Mouse (Mus musculus): ENCODE results near the gene A630023A22Rik. TPM values are rescaled to one million over a fixed set of nuclear protein-coding genes. Genes with fewer than 3 reads are reported as not detected.

A630023A22Rik gene
- polyA plus RNA-seq, 1 experiment from 2014 or later = not detected

DNA sequence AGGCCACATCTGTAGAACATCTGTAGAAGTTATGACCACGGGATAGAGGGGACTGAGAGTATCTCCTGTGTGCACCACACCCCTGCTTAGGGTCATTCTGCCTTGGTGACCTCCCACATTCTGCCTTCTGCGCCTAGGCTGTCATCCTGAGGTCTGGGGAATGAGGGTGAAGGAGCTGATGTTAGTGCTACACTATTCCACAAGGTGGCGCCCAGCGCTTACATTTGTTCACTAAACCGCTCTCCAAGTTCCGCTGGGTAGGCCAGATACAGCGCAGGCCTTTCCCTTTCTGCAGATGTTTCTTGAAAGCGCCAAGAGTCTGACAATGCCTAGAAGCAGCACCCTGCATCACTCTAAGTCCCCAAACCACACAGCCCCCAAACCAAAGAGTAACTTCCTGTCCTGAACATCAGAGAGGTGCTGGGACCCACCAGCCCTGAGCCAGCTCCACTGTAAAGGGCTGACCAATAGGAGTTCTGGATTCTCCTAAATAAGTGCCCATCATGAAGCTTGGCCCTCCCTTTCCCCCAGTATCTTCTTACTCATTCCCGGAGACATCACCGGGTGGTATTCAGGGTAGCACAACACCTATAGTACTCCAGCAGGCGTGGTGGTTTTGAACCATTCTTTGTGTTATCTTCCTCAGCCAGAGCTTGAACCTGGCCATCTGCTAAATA is 22.1 kb downstream of the A630023A22Rik start:
- WGBS = 13% methylated on average over 11 of the region's 11 CpGs
- Histone ChIP-seq H3K27ac (no peak overlapping the region), H3K9ac (no peak overlapping the region), H3K9me3 (replicated peaks) (no peaks in the 10 kb centered on the region), H3K4me3 (no peak overlapping the region), H3K36me3 (no peaks in the 10 kb centered on the region), H3K27me3 (peaks cover 4% of the 10 kb centered on the region; the same call in 1 of the 2 replicates), H3K4me1 (replicated peaks) (no peaks in the 10 kb centered on the region), H3K4me2 (no peak overlapping the region)
- ATAC-seq (replicated peaks; ENCODE audit: insufficient number of reproducible peaks, insufficient read depth, low FRiP score, low read depth) = peak; percentile 27; the same call in 1 of the 2 replicates

DNA sequence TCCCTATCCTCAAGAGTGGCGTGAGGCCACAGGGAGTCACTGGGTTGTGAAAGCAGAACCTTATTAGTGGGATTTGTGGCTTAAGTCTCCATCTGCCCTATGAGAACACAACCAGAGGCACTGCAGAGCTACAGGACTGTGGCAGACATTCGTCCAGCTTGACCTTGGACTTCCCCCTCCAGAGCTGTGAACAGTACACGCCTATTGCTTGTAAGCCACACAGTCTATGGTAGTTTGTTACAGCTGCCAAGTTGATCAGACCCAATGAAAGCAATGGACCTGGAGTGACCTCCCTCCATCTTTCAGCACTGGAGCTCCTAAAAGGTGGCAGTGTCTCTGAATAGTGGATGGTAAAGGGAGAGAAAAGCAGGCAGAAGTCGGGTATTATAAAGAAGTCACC is 24.3 kb downstream of the A630023A22Rik start:
- ATAC-seq (replicated peaks; ENCODE audit: insufficient number of reproducible peaks, insufficient read depth, low FRiP score, low read depth) = 0 out of 2 replicates have a peak, but pooled peaks have one; percentile 27
- Histone ChIP-seq H3K4me2 (no peak overlapping the region), H3K27me3 (peaks cover 4% of the 10 kb centered on the region; the same call in 1 of the 2 replicates), H3K27ac (no peak overlapping the region), H3K4me1 (replicated peaks) (no peaks in the 10 kb centered on the region), H3K36me3 (no peaks in the 10 kb centered on the region), H3K9ac (no peak overlapping the region), H3K4me3 (no peak overlapping the region), H3K9me3 (replicated peaks) (no peaks in the 10 kb centered on the region)
- WGBS = 59% methylated on average over 4 of the region's 4 CpGs

GRCm38 (mm10) chr14:34077222-34077621 is 25.3 kb downstream of the A630023A22Rik start:
- Histone ChIP-seq H3K4me2 (no peak overlapping the region), H3K4me3 (no peak overlapping the region), H3K27ac (no peak overlapping the region), H3K9ac (no peak overlapping the region), H3K27me3 (peaks cover 4% of the 10 kb centered on the region; the same call in 1 of the 2 replicates), H3K9me3 (replicated peaks) (no peaks in the 10 kb centered on the region), H3K36me3 (no peaks in the 10 kb centered on the region), H3K4me1 (replicated peaks) (no peaks in the 10 kb centered on the region)
- no peak for ATAC-seq (replicated peaks; ENCODE audit: insufficient number of reproducible peaks, insufficient read depth, low FRiP score, low read depth)
- 73% methylated on average over 5 of the region's 5 CpGs for WGBS

- H3K4me3 ChIP-seq = no peak overlapping the region
- H3K4me1 ChIP-seq (replicated peaks) = 0 out of 2 replicates have a peak, but pooled peaks cover 3% of the 10 kb centered on the region
- H3K27me3 ChIP-seq = no peaks in the 10 kb centered on the region
- H3K9me3 ChIP-seq (replicated peaks) = no peaks in the 10 kb centered on the region
- no peak overlapping the region for H3K9ac ChIP-seq
- H3K36me3 ChIP-seq = no peaks in the 10 kb centered on the region
- no peak for ATAC-seq (replicated peaks; ENCODE audit: insufficient number of reproducible peaks, insufficient read depth, low FRiP score, low read depth)
- no peak overlapping the region for H3K4me2 ChIP-seq
- 46% methylated on average over 4 of the region's 4 CpGs for WGBS
- H3K27ac ChIP-seq = no peak overlapping the region
These were observed 27.2 kb downstream of the A630023A22Rik start for GRCm38 (mm10) chr14:34075346-34075745.

GRCm38 (mm10) chr14:34071665-34072064 is 30.9 kb downstream of the A630023A22Rik start:
- H3K9ac ChIP-seq = no peak overlapping the region
- ATAC-seq (replicated peaks; ENCODE audit: insufficient number of reproducible peaks, insufficient read depth, low FRiP score, low read depth) = no peak
- H3K4me3 ChIP-seq = no peak overlapping the region
- no peaks in the 10 kb centered on the region for H3K27me3 ChIP-seq
- no peaks in the 10 kb centered on the region for H3K9me3 ChIP-seq (replicated peaks)
- H3K36me3 ChIP-seq = no peaks in the 10 kb centered on the region
- H3K27ac ChIP-seq = no peak overlapping the region
- 0 out of 2 replicates have a peak, but pooled peaks cover 3% of the 10 kb centered on the region for H3K4me1 ChIP-seq (replicated peaks)
- no peak overlapping the region for H3K4me2 ChIP-seq
- WGBS = 69% methylated on average over 6 of the region's 6 CpGs

- 86% methylated on average over 6 of the region's 6 CpGs for WGBS
- H3K27me3 ChIP-seq = no peaks in the 10 kb centered on the region
- no peak within 1 kb of the TSS for H3K4me2 ChIP-seq
- no peak within 1 kb of the TSS for H3K4me3 ChIP-seq
- no peak for ATAC-seq (replicated peaks; ENCODE audit: insufficient number of reproducible peaks, insufficient read depth, low FRiP score, low read depth)
- no peak within 1 kb of the TSS for H3K9ac ChIP-seq
- no peaks in the 10 kb centered on the region for H3K4me1 ChIP-seq (replicated peaks)
- H3K9me3 ChIP-seq (replicated peaks) = no peaks in the 10 kb centered on the region
- H3K36me3 ChIP-seq = no peaks in the 10 kb centered on the region
- no peak within 1 kb of the TSS for H3K27ac ChIP-seq
These were observed 50.0 kb downstream of the A630023A22Rik start, which contains the start of gene Antxrl for GRCm38 (mm10) chr14:34052516-34052915. Gene Antxrl, plus strand, starts transcription at chr14:34052707.

GRCm38 (mm10) chr14:34050101-34050779 is 52.3 kb downstream of the A630023A22Rik start:
- WGBS = 63% methylated on average over 5 of the region's 5 CpGs
- Histone ChIP-seq H3K27ac (no peak overlapping the region), H3K27me3 (no peaks in the 10 kb centered on the region), H3K4me1 (replicated peaks) (no peaks in the 10 kb centered on the region), H3K4me2 (no peak overlapping the region), H3K9me3 (replicated peaks) (no peaks in the 10 kb centered on the region), H3K4me3 (no peak overlapping the region), H3K36me3 (no peaks in the 10 kb centered on the region), H3K9ac (no peak overlapping the region)
- no peak for ATAC-seq (replicated peaks; ENCODE audit: insufficient number of reproducible peaks, insufficient read depth, low FRiP score, low read depth)

DNA sequence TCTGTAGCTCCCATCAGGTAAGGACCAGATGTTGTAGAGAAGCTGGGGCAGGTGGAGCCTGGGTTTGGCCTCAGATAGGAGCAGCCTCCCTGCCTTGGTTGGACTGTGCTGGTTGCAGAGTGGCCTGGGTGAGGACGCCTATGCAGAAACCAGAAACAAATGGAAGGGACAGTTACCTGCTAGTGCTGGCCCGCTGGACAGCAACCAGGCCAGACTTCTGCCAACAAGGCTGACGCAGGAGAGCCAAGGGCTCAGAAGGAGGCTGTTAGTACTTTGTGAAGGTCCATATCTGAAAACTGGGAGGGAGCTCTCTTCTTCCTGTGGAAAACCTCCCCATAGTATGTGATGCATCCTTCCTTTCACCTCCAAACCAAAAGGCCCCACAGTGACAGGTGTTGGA is 59.2 kb downstream of the A630023A22Rik start:
- H3K27ac ChIP-seq = no peak overlapping the region
- H3K27me3 ChIP-seq = no peaks in the 10 kb centered on the region
- H3K9ac ChIP-seq = no peak overlapping the region
- WGBS = 47% methylated on average over 3 of the region's 3 CpGs
- no peak overlapping the region for H3K4me2 ChIP-seq
- H3K4me1 ChIP-seq (replicated peaks) = no peaks in the 10 kb centered on the region
- H3K9me3 ChIP-seq (replicated peaks) = no peaks in the 10 kb centered on the region
- no peaks in the 10 kb centered on the region for H3K36me3 ChIP-seq
- no peak overlapping the region for H3K4me3 ChIP-seq
- no peak for ATAC-seq (replicated peaks; ENCODE audit: insufficient number of reproducible peaks, insufficient read depth, low FRiP score, low read depth)

DNA sequence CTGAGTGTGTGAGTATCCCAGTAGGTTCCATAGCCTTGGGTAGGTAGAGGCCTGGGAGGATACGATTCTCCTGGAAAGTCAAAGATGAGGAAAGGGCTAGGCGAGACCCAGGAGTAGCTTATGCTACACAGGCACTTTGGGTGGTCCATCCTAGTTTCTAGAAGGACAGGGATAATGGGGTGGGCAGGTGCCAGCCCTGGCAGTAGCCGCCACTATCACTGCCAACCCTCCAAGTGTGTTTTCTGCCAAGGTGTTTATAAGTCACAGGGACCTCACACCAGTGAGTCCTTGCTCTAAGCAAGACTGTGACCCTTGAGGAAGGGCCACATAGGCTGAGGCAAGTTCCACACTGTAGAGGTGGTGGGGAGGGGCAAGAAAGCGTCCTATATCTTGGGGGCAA is 61.3 kb downstream of the A630023A22Rik start:
- H3K36me3 ChIP-seq = no peaks in the 10 kb centered on the region
- ATAC-seq (replicated peaks; ENCODE audit: insufficient number of reproducible peaks, insufficient read depth, low FRiP score, low read depth) = no peak
- no peak overlapping the region for H3K27ac ChIP-seq
- WGBS = 83% methylated on average over 4 of the region's 4 CpGs
- no peak overlapping the region for H3K9ac ChIP-seq
- H3K27me3 ChIP-seq = no peaks in the 10 kb centered on the region
- H3K9me3 ChIP-seq (replicated peaks) = no peaks in the 10 kb centered on the region
- H3K4me2 ChIP-seq = no peak overlapping the region
- H3K4me3 ChIP-seq = no peak overlapping the region
- no peaks in the 10 kb centered on the region for H3K4me1 ChIP-seq (replicated peaks)

GRCm38 (mm10) chr14:34033841-34034610 is 68.5 kb downstream of the A630023A22Rik start:
- Histone ChIP-seq H3K4me3 (no peak overlapping the region), H3K9me3 (replicated peaks) (no peaks in the 10 kb centered on the region), H3K27me3 (no peaks in the 10 kb centered on the region), H3K4me2 (no peak overlapping the region), H3K36me3 (no peaks in the 10 kb centered on the region), H3K27ac (no peak overlapping the region), H3K4me1 (replicated peaks) (no peaks in the 10 kb centered on the region), H3K9ac (no peak overlapping the region)
- 80% methylated on average over 8 of the region's 8 CpGs for WGBS
- ATAC-seq (replicated peaks; ENCODE audit: insufficient number of reproducible peaks, insufficient read depth, low FRiP score, low read depth) = no peak

GRCm38 (mm10) chr14:34026710-34027109 is 75.8 kb downstream of the A630023A22Rik start:
- 10% methylated on average over 2 of the region's 2 CpGs for WGBS
- no peaks in the 10 kb centered on the region for H3K9me3 ChIP-seq (replicated peaks)
- H3K36me3 ChIP-seq = no peaks in the 10 kb centered on the region
- H3K27me3 ChIP-seq = no peaks in the 10 kb centered on the region
- no peaks in the 10 kb centered on the region for H3K4me1 ChIP-seq (replicated peaks)
- ATAC-seq (replicated peaks; ENCODE audit: insufficient number of reproducible peaks, insufficient read depth, low FRiP score, low read depth) = 0 out of 2 replicates have a peak, but pooled peaks have one; percentile 43
- 0 out of 2 replicates have a peak overlapping the region, but pooled peaks have one; percentile 8 for H3K27ac ChIP-seq
- no peak overlapping the region for H3K9ac ChIP-seq
- no peak overlapping the region for H3K4me2 ChIP-seq
- H3K4me3 ChIP-seq = no peak overlapping the region
